Mouse (Mus musculus) midbrain, embryonic 10.5 days (tissue): ENCODE results near the gene Hspb2. TPM values are rescaled to one million over a fixed set of nuclear protein-coding genes. Genes with fewer than 3 reads are reported as not detected.
A peak's percentile ranks its signal among the peaks of the same experiment; 100 is the strongest.

Experiments used
- DNase-seq: peaks from one replicate; pipeline ENCODE4 v3.0.0-alpha.2; 2017; ENCODE audit warnings: low spot score
- H3K27ac ChIP-seq: fragments of 300-500 bp; sonication (generic); replicated peaks from 2 replicates; pipeline ENCODE4 v1.5.1; 2016; ENCODE audit warnings: mild to moderate bottlenecking
- H3K27me3 ChIP-seq: fragments of 300-500 bp; sonication (generic); 2 replicates; pipeline ENCODE4 v1.6.1; 2016; ENCODE audit warnings: low read depth, mild to moderate bottlenecking; ENCODE audit not compliant: poor library complexity, severe bottlenecking
- H3K36me3 ChIP-seq: fragments of 300-500 bp; sonication (generic); 2 replicates; pipeline ENCODE4 v1.6.1; 2016; ENCODE audit warnings: mild to moderate bottlenecking, moderate library complexity
- H3K4me1 ChIP-seq: fragments of 300-500 bp; sonication (generic); 2 replicates; pipeline ENCODE4 v1.6.1; 2016
- H3K4me3 ChIP-seq: fragments of 300-500 bp; sonication (generic); 2 replicates; pipeline ENCODE4 v1.5.1; 2016; ENCODE audit warnings: mild to moderate bottlenecking, moderate library complexity
- H3K9me3 ChIP-seq: fragments of 300-500 bp; sonication (generic); replicated peaks from 2 replicates; pipeline ENCODE4 v1.6.1; 2016; ENCODE audit warnings: mild to moderate bottlenecking
- WGBS: fragments of 180-500 bp; shearing (Covaris S2); methylation state at CpG from one replicate; pipeline ENCODE4 v1.1.7; 2016; 5-methylcytosine and 5-hydroxymethylcytosine counted together
- polyA plus RNA-seq: library from polyadenylated mRNA; unstranded; fragments of >200 nt; fragmentation: Nextera tagmentation; extraction: Ambion mirVana; gene quantifications from 2 replicates; pipeline ENCODE4 v1.2.1, GENCODE M21; 2016

Gene Hspb2
- polyA plus RNA-seq = 0.33 and 0.60 TPM in 2 replicates

GRCm38 (mm10) chr9:50752054-50752602 is at the start of gene Hspb2:
Hspb2 (minus strand) TSS chr9:50752354.
- H3K4me3 ChIP-seq = no peak within 1 kb of the TSS
- no peaks in the 10 kb centered on the region for H3K36me3 ChIP-seq
- DNase-seq = no peak
- H3K27ac ChIP-seq = 0 out of 2 replicates have a peak within 1 kb of the TSS, but pooled peaks have one; percentile 24
- peaks cover 9% of the 10 kb centered on the region; the same call in 1 of the 2 replicates for H3K4me1 ChIP-seq
- no peaks in the 10 kb centered on the region for H3K9me3 ChIP-seq
- 70% methylated on average over 14 of the region's 14 CpGs for WGBS
- H3K27me3 ChIP-seq = peaks cover 26% of the 10 kb centered on the region

DNA sequence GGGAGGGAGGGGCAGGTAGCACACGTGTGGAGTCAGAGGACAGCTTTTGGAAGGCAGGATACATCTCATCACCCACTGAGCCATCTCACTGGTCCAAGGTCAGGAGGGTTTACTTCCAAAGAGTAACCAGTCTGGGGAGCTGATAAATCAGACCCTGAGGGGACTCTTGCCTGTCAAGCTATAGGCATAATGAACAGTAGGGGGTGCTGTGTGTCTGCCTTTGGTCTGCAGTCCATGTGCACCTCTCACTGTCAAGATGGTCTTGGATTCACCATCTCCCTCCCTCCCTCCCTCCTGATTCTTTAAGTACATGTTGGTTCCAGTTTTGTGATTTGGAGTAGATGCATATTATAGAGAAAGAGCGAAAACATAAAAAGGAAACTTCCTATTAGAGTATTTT is 48.8 kb upstream of the Hspb2 start:
- Histone ChIP-seq H3K27me3 (no peaks in the 10 kb centered on the region), H3K4me3 (no peak overlapping the region), H3K36me3 (peaks cover 62% of the 10 kb centered on the region), H3K27ac (no peak overlapping the region), H3K9me3 (no peaks in the 10 kb centered on the region), H3K4me1 (no peaks in the 10 kb centered on the region)
- no peak for DNase-seq
- 58% methylated on average over 2 of the region's 2 CpGs for WGBS

DNA sequence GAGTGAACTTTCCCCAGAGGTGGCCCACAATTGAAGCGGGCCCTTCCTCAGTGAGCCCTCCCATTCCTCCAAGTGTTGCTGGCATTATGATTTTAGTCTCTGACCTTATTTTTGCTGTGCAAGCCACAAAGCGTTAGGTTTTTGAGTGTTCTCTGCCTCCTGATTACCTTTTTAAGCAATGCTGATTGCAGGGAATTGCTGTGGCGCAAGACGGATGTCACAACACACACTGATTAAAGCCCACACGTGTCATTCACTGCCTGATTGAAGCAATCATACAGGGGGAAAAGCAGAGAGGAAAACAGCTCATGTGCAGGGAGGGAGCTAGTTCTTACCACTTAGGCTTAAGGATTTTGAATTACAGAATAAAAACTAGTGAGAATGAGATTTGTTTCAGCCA is 46.2 kb upstream of the Hspb2 start:
- WGBS = 92% methylated on average over 5 of the region's 5 CpGs
- Histone ChIP-seq H3K27me3 (no peaks in the 10 kb centered on the region), H3K4me3 (no peak overlapping the region), H3K36me3 (peaks cover 44% of the 10 kb centered on the region), H3K27ac (no peak overlapping the region), H3K4me1 (no peaks in the 10 kb centered on the region), H3K9me3 (no peaks in the 10 kb centered on the region)
- no peak for DNase-seq

DNA sequence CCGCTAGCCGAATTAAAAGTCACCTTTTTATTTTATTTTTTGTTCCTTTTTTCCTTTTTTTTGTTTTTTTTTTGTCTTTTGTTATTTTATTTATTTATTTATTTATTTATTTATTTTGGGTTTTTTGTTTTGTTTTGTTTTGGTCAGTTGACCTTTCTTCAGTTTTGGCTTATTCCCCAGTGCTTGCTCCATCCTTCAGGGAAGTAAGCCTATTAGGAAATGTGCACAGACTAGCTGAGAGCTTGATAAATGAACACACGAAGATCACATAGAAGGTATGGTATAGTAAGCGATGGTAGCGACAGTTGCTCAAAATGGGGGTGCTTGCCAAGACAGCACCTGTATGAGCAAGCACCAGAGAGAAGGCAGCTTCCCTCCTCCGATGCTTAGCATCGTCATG is 45.5 kb upstream of the Hspb2 start:
- Histone ChIP-seq H3K9me3 (no peaks in the 10 kb centered on the region), H3K4me1 (no peaks in the 10 kb centered on the region), H3K4me3 (no peak overlapping the region), H3K27ac (no peak overlapping the region), H3K36me3 (peaks cover 42% of the 10 kb centered on the region), H3K27me3 (no peaks in the 10 kb centered on the region)
- no peak for DNase-seq
- WGBS = 96% methylated on average over 7 of the region's 7 CpGs

GRCm38 (mm10) chr9:50796776-50797175 is 44.6 kb upstream of the Hspb2 start:
- Histone ChIP-seq H3K9me3 (no peaks in the 10 kb centered on the region), H3K27ac (no peak overlapping the region), H3K4me3 (no peak overlapping the region), H3K4me1 (no peaks in the 10 kb centered on the region), H3K36me3 (peaks cover 42% of the 10 kb centered on the region), H3K27me3 (no peaks in the 10 kb centered on the region)
- 91% methylated on average over 8 of the region's 8 CpGs for WGBS
- no peak for DNase-seq

- Histone ChIP-seq H3K27ac (no peak overlapping the region), H3K4me3 (no peak overlapping the region), H3K36me3 (peaks cover 46% of the 10 kb centered on the region), H3K9me3 (no peaks in the 10 kb centered on the region), H3K27me3 (no peaks in the 10 kb centered on the region), H3K4me1 (no peaks in the 10 kb centered on the region)
- whole genome bisulfite sequencing = 94% methylated on average over 3 of the region's 3 CpGs
- DNase-seq = no peak
Measured at GRCm38 (mm10) chr9:50795266-50795665, 43.1 kb upstream of the Hspb2 start.

- Histone ChIP-seq H3K4me1 (no peaks in the 10 kb centered on the region), H3K4me3 (no peak overlapping the region), H3K9me3 (no peaks in the 10 kb centered on the region), H3K27me3 (no peaks in the 10 kb centered on the region), H3K27ac (no peak overlapping the region), H3K36me3 (peaks cover 91% of the 10 kb centered on the region)
- DNase-seq = peak; percentile 29
- 70% methylated on average over 2 of the region's 2 CpGs for WGBS
Measured at GRCm38 (mm10) chr9:50782155-50782554, 30.0 kb upstream of the Hspb2 start.

- Histone ChIP-seq H3K27ac (peak overlapping the region; percentile 93), H3K4me1 (peaks cover 24% of the 10 kb centered on the region), H3K36me3 (peaks cover 48% of the 10 kb centered on the region), H3K27me3 (no peaks in the 10 kb centered on the region), H3K4me3 (peak overlapping the region; percentile 96), H3K9me3 (no peaks in the 10 kb centered on the region)
- WGBS = 75% methylated on average over 11 of the region's 11 CpGs
- DNase-seq = no peak
Measured at GRCm38 (mm10) chr9:50776162-50776760, 24.1 kb upstream of the Hspb2 start.

- Histone ChIP-seq H3K27ac (peak overlapping the region; percentile 93), H3K4me1 (peaks cover 24% of the 10 kb centered on the region), H3K9me3 (no peaks in the 10 kb centered on the region), H3K36me3 (peaks cover 42% of the 10 kb centered on the region), H3K4me3 (peak overlapping the region; percentile 96), H3K27me3 (no peaks in the 10 kb centered on the region)
- WGBS = under 1% methylated on average over 28 of the region's 30 CpGs
- DNase-seq = no peak
Measured at GRCm38 (mm10) chr9:50775662-50776126, 23.5 kb upstream of the Hspb2 start.

- under 1% methylated on average over 51 of the region's 51 CpGs for WGBS
- Histone ChIP-seq H3K27me3 (no peaks in the 10 kb centered on the region), H3K27ac (peak within 1 kb of the TSS; percentile 93), H3K36me3 (peaks cover 37% of the 10 kb centered on the region), H3K4me1 (peaks cover 24% of the 10 kb centered on the region), H3K4me3 (peak within 1 kb of the TSS; percentile 96), H3K9me3 (no peaks in the 10 kb centered on the region)
- peak; percentile 88 for DNase-seq
Measured at GRCm38 (mm10) chr9:50774991-50775612, 22.9 kb upstream of the Hspb2 start, which contains the start of the genes Alg9 and 1110032A03Rik. Alg9 (plus strand) TSS chr9:50775019. 1110032A03Rik (minus strand) TSS chr9:50775520.

DNA sequence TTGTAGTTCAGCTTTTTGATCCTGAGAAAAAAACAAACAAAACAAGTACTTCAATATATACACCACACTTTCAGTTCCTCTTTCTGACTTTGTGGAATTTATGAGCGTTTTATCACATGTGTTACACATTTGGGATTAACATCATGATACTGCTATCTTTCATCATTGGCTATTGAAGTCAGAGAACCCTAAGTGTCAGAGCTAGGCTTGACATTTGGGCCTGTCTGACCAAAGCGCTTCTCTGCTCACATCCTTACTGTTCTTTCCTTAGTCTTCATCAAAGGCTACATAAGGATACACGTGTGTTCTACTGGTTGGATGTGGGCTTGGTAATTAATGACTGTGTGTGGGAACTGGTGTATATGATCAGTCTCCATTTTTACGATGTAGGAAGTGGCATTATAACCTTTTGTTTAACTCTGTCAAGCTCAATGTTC is 21.9 kb upstream of the Hspb2 start:
- H3K36me3 ChIP-seq = peaks cover 26% of the 10 kb centered on the region
- H3K27me3 ChIP-seq = no peaks in the 10 kb centered on the region
- no peaks in the 10 kb centered on the region for H3K9me3 ChIP-seq
- 81% methylated on average over 4 of the region's 4 CpGs for WGBS
- H3K27ac ChIP-seq = no peak overlapping the region
- no peak for DNase-seq
- peak overlapping the region; percentile 96; the same call in 1 of the 2 replicates for H3K4me3 ChIP-seq
- H3K4me1 ChIP-seq = peaks cover 27% of the 10 kb centered on the region

GRCm38 (mm10) chr9:50770011-50770410 is 17.9 kb upstream of the Hspb2 start:
- H3K36me3 ChIP-seq = peaks cover 12% of the 10 kb centered on the region; the same call in 1 of the 2 replicates
- H3K4me3 ChIP-seq = no peak overlapping the region
- H3K9me3 ChIP-seq = no peaks in the 10 kb centered on the region
- no peak overlapping the region for H3K27ac ChIP-seq
- H3K27me3 ChIP-seq = no peaks in the 10 kb centered on the region
- peaks cover 28% of the 10 kb centered on the region for H3K4me1 ChIP-seq
- no peak for DNase-seq
- WGBS = 86% methylated on average over 2 of the region's 2 CpGs
